Mouse (Mus musculus): ENCODE measurements around the gene B3gnt3.

- TF ChIP-seq POLR2A (IDR thresholded peaks at IDR 0.05; ENCODE audit: control insufficient read depth in 1 of 2, insufficient read depth in 1 of 2, low read depth in 1 of 2, low read length in 2 of 2, poor library complexity in 1 of 2) (no peak), CTCF (IDR thresholded peaks at IDR 0.05 in 2 of 3, conservative IDR thresholded peaks at IDR 0.05 in 1 of 3; ENCODE audit: control insufficient read depth in 1 of 3, insufficient read depth in 1 of 3, low read depth in 2 of 3, low read length in 3 of 3, poor library complexity in 1 of 3, severe bottlenecking in 1 of 3) (no peak), CHD1 (IDR thresholded peaks at IDR 0.05; ENCODE audit: low read depth, low read length) (no peak), NRF1 (IDR thresholded peaks at IDR 0.05; ENCODE audit: insufficient read depth, low read depth, low read length, poor library complexity, severe bottlenecking) (no peak), RAD21 (IDR thresholded peaks at IDR 0.05; ENCODE audit: low read depth, low read length) (no peak), CHD2 (IDR thresholded peaks at IDR 0.05; ENCODE audit: low read length) (no peak), TBP (IDR thresholded peaks at IDR 0.05; ENCODE audit: low read depth, low read length) (no peak), SMC3 (IDR thresholded peaks at IDR 0.05; ENCODE audit: low read depth, low read length) (no peak)
Observed at GRCm38 (mm10) chr8:71668220-71668975, 33.2 kb downstream of the B3gnt3 start.
